Mouse (Mus musculus): Measurements from ENCODE around the gene Pttg1ip.

DNA sequence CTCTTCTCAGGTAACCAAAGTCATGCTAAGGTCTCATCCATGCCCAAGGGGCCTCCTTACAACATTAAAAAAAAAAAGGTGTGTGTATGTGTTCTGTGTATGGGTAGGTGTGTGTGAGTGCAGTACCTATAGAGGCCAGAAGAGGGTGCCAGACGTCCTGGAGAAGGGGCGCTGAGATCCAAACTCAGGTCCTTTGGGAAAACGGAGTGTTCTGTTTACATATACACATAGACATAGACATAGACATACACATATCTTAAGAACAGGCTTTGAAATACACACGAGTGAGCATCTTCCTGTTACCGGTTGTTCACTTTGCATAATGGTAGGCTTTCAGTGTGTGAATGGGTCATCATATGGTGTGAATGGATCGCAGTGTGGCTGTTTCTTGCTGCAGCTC is 22.6 kb downstream of the Pttg1ip start:
- TF ChIP-seq CTCF (IDR thresholded peaks at IDR 0.05; ENCODE audit: low read depth) (peak; percentile 62), EP300 (IDR thresholded peaks at IDR 0.05; ENCODE audit: low read depth) (no peak)

Measured in liver, postnatal 0 days (tissue).